Mouse (Mus musculus): ENCODE measurements around the gene Cmtm3. TPM values are rescaled to one million over a fixed set of nuclear protein-coding genes. Genes with fewer than 3 reads are reported as not detected.

Gene Cmtm3
- polyA plus RNA-seq, 1 experiment, result 57.5 TPM

DNA sequence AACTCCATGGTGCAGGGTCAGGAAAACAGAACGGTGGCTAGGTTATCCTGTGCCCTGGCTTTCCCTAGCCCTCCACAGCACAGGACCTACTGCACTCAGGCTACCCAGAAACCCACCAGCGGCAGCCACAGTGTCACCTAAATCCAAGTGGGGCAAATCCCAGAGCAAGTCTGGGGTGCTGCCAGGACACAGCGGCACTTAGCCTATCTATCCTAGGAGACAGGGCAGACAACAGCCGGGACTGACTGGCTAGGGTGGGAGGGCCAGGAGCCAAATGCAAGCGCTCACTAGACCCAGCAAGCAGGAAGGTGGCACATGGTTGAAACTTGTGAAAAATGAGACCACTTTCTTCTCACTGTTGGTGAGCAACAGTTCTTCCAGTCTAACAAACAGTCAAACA is 9.8 kb downstream of the Cmtm3 start:
- TF ChIP-seq CTCF (IDR thresholded peaks at IDR 0.05; ENCODE audit: borderline replicate concordance, extremely low read depth, insufficient read depth, insufficient read length) (no peak), POLR2A (IDR thresholded peaks at IDR 0.05; ENCODE audit: borderline replicate concordance, extremely low read depth, insufficient read depth, insufficient read length, poor library complexity, severe bottlenecking) (no peak)
- DNase-seq (ENCODE audit: low read depth), result no peak

DNA sequence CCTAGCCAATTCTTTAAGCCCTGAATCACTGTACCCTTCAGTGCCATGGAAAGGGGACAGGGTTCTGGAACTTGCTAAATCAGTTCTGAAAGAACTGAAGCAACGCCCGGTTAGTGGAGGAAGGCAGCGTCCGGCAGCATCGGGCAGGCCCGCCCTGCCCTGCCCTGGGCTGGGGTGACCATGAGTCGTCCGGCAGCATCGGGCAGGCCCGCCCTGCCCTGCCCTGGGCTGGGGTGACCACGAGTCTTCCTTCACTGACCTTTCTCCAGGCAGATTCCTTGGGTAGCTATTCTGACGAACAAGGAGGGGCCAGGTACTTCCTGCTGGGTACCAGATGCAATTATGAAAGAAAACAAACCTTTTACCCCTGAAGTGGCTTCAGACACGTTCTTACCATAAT is 10.8 kb downstream of the Cmtm3 start:
- DNase-seq (ENCODE audit: low read depth), result no peak
- TF ChIP-seq POLR2A (IDR thresholded peaks at IDR 0.05; ENCODE audit: borderline replicate concordance, extremely low read depth, insufficient read depth, insufficient read length, poor library complexity, severe bottlenecking) (no peak), CTCF (IDR thresholded peaks at IDR 0.05; ENCODE audit: borderline replicate concordance, extremely low read depth, insufficient read depth, insufficient read length) (no peak)

DNA sequence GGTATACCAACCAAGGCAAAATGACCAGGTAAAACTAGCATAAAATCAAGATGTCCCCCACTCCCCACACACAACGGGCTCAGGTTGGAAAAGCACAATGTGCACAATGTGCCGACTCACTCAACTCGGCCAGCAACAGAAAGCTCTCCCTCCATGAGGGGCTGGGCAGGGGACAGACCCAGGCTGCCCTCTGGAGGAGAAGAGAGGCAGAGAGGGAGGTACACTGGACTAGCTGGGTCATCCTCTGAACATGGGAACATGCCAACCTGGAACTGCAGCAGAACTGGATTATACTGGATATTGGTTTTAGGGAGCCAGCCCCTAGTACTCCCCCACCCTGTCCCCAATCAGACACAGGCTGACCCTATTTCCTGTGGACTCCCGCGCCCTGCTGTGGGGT is 14.0 kb downstream of the Cmtm3 start:
- peak; percentile 43; the same call in 1 of the 2 replicates for TF ChIP-seq CTCF (IDR thresholded peaks at IDR 0.05; ENCODE audit: borderline replicate concordance, extremely low read depth, insufficient read depth, insufficient read length)
- no peak for TF ChIP-seq POLR2A (IDR thresholded peaks at IDR 0.05; ENCODE audit: borderline replicate concordance, extremely low read depth, insufficient read depth, insufficient read length, poor library complexity, severe bottlenecking)

GRCm38 (mm10) chr8:104354504-104354903 is 15.3 kb downstream of the Cmtm3 start:
- TF ChIP-seq CTCF (IDR thresholded peaks at IDR 0.05; ENCODE audit: borderline replicate concordance, extremely low read depth, insufficient read depth, insufficient read length) (no peak), POLR2A (IDR thresholded peaks at IDR 0.05; ENCODE audit: borderline replicate concordance, extremely low read depth, insufficient read depth, insufficient read length, poor library complexity, severe bottlenecking) (no peak)
- DNase-seq (ENCODE audit: low read depth), result no peak

More for the DNA sequence above, 14.0 kb downstream of the Cmtm3 start:
- peak; percentile 28 for DNase-seq (ENCODE audit: low read depth)

- DNase-seq (ENCODE audit: low read depth), result no peak
- TF ChIP-seq CTCF (IDR thresholded peaks at IDR 0.05; ENCODE audit: borderline replicate concordance, extremely low read depth, insufficient read depth, insufficient read length) (no peak), POLR2A (IDR thresholded peaks at IDR 0.05; ENCODE audit: borderline replicate concordance, extremely low read depth, insufficient read depth, insufficient read length, poor library complexity, severe bottlenecking) (no peak)
Observed at GRCm38 (mm10) chr8:104358637-104359036, 19.4 kb downstream of the Cmtm3 start.

GRCm38 (mm10) chr8:104359778-104360456 is 20.7 kb downstream of the Cmtm3 start:
- TF ChIP-seq CTCF (IDR thresholded peaks at IDR 0.05; ENCODE audit: borderline replicate concordance, extremely low read depth, insufficient read depth, insufficient read length) (no peak), POLR2A (IDR thresholded peaks at IDR 0.05; ENCODE audit: borderline replicate concordance, extremely low read depth, insufficient read depth, insufficient read length, poor library complexity, severe bottlenecking) (no peak)
- DNase-seq (ENCODE audit: low read depth), result no peak

DNA sequence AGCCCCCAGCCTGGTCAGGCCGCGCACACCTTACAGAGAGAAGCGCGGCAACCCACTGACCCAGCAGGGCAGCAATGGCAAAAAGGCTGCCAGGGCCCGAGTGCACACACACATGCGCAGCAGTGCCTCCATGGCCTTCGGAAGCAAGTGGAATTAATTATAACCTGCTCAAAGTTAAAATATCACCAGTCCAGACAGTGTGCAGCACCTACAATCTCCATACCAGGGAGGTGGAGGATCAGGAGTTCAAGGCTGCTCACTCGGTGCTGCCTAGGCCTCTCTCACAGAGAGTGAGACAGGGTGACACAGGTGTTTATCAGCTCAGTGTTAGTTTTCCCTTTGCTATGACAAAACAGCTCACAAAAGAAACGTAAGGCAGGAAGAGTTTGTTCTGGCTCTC is 26.5 kb downstream of the Cmtm3 start:
- TF ChIP-seq CTCF (IDR thresholded peaks at IDR 0.05; ENCODE audit: borderline replicate concordance, extremely low read depth, insufficient read depth, insufficient read length) (no peak), POLR2A (IDR thresholded peaks at IDR 0.05; ENCODE audit: borderline replicate concordance, extremely low read depth, insufficient read depth, insufficient read length, poor library complexity, severe bottlenecking) (no peak)
- DNase-seq (ENCODE audit: low read depth), result no peak

GRCm38 (mm10) chr8:104367398-104367797 is 28.2 kb downstream of the Cmtm3 start:
- peak; percentile 84 for DNase-seq (ENCODE audit: low read depth)
- no peak for TF ChIP-seq POLR2A (IDR thresholded peaks at IDR 0.05; ENCODE audit: borderline replicate concordance, extremely low read depth, insufficient read depth, insufficient read length, poor library complexity, severe bottlenecking)
- no peak for TF ChIP-seq CTCF (IDR thresholded peaks at IDR 0.05; ENCODE audit: borderline replicate concordance, extremely low read depth, insufficient read depth, insufficient read length)

DNA sequence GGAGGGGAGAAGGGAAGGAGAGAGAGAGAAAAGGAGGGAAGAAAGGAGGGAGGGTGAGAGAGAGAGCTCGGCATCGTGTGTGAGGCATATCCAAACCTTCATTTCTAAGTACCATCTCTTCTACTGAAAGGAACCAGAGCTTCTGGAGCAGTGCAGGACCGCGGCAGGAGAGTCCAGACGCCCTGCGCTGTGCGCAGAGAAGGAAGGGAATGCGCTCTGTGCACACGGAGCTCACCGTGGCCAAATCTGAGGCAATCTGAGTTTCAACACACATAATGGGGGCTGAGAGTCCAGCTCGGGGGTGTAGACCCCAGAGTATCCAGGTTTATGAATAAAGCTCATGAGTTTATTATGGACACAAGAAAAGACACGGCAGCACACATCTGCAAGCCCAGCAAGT is 30.4 kb downstream of the Cmtm3 start:
- TF ChIP-seq CTCF (IDR thresholded peaks at IDR 0.05; ENCODE audit: borderline replicate concordance, extremely low read depth, insufficient read depth, insufficient read length) (no peak), POLR2A (IDR thresholded peaks at IDR 0.05; ENCODE audit: borderline replicate concordance, extremely low read depth, insufficient read depth, insufficient read length, poor library complexity, severe bottlenecking) (no peak)
- DNase-seq (ENCODE audit: low read depth), result peak; percentile 39

DNA sequence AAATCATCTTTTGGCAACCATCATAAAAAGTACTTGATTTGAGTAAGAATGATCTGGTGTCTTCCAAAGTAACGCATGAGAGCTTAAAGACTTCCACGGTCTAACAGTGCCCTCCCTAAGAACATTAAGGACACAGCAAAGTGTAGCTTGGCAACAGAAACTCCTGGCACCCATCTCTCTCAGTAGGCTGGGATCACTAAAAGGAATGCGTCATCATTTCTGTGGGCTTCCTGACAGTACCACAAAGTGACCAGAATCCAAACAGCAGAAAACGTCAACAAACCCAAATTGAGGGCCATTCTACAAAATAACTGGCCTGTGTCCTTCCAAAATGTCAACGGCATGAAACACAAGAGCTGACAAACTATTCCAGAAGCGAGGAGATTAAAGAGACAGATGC is 30.9 kb downstream of the Cmtm3 start:
- TF ChIP-seq CTCF (IDR thresholded peaks at IDR 0.05; ENCODE audit: borderline replicate concordance, extremely low read depth, insufficient read depth, insufficient read length) (no peak), POLR2A (IDR thresholded peaks at IDR 0.05; ENCODE audit: borderline replicate concordance, extremely low read depth, insufficient read depth, insufficient read length, poor library complexity, severe bottlenecking) (no peak)
- DNase-seq (ENCODE audit: low read depth), result no peak

DNA sequence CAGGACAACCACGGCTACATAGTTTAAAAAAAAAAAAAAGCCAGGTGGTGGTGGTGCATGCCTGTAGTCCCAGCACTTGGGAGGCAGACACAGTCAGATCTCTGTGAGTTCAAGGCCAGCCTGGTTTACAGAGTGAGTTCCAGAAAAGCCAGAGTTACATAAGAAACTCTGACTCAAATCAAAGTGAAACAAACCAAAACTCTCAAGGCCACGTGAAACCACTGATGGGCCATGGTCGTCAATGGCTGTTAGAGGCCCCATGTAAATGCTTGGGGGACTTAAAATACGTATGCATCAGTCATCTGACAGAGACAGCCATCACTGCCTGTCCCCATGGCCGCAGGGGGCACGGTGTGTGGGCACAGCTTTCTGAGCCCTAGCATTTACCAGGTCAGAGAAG is 31.9 kb downstream of the Cmtm3 start:
- no peak for DNase-seq (ENCODE audit: low read depth)
- TF ChIP-seq CTCF (IDR thresholded peaks at IDR 0.05; ENCODE audit: borderline replicate concordance, extremely low read depth, insufficient read depth, insufficient read length) (no peak), POLR2A (IDR thresholded peaks at IDR 0.05; ENCODE audit: borderline replicate concordance, extremely low read depth, insufficient read depth, insufficient read length, poor library complexity, severe bottlenecking) (no peak)

DNA sequence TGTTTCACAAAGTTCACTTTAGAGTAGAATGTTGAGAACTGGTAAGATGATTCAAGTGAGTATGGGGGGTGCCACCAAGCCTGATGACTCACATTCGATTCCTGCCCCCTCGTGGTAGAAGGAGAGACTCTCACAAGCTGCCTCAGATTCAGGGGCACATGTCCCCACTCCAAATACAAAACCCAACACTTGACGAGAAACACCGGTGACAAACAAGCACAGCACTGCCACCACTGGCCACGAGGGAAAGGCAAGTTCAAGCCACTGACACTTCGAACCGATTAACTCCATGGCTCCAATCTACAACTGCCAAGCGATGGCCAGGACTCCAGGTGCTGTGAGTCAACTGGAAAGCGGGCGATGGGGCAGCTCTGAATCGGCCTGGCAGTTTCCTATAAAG is 34.6 kb downstream of the Cmtm3 start:
- DNase-seq (ENCODE audit: low read depth), result no peak
- TF ChIP-seq CTCF (IDR thresholded peaks at IDR 0.05; ENCODE audit: borderline replicate concordance, extremely low read depth, insufficient read depth, insufficient read length) (no peak), POLR2A (IDR thresholded peaks at IDR 0.05; ENCODE audit: borderline replicate concordance, extremely low read depth, insufficient read depth, insufficient read length, poor library complexity, severe bottlenecking) (no peak)
